11 mouse cellular contexts compared by ENCODE assay signal in the genomic region with DNA sequence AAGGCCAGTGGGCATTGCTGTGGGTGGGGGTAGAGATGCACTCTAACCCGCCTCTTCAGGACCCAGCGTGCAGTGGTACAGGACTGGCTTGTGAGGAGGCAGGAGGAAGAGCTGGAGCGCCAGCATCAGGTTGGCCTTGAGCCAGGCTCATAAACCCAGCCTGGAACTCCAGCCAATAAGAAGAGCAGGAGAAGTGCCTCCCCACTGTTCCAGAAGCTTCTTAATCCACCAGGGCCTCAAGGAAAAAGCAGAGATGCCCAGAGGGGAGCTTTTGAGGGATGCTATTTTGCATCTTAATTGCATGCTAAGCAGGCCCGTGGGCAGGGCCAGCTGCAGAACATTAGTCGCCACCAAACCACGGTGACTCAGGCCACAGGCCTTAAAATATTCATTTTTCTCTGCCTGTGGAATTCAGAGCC.
DNase-seq lines count a peak whose midpoint lies in the region; ATAC-seq and TF ChIP-seq lines count a peak whose summit lies in the region.
"Had no signal": no experiment of that assay in that cellular context is flagged by ENCODE, and none has a peak within 500 bp of the region (broad histone marks: within the 10 kb centered on the region; RNA-seq: fewer than 3 reads in every experiment).

No protein-coding gene starts in this region.

- no peak for TF ChIP-seq CTCF in midbrain, postnatal 0 days (IDR thresholded peaks at IDR 0.05)

- H3K36me3 ChIP-seq in hindbrain, embryonic 16.5 days (ENCODE audit: control insufficient read depth, insufficient read depth, low read length), result no peaks in the 10 kb centered on the region
- H3K36me3 ChIP-seq in midbrain, postnatal 0 days (ENCODE audit: insufficient read depth, low read length), result no peaks in the 10 kb centered on the region
- H3K36me3 ChIP-seq: lung, embryonic 15.5 days; stomach, embryonic 15.5 days had no signal

- 16% methylated on average over 6 of the region's 6 CpGs for WGBS in hindbrain, embryonic 16.5 days
- WGBS in midbrain, postnatal 0 days, result 25% methylated on average over 6 of the region's 6 CpGs

- H3K4me1 ChIP-seq in hindbrain, embryonic 16.5 days (ENCODE audit: control insufficient read depth, insufficient read depth, low read depth, low read length), result peaks cover 13% of the 10 kb centered on the region
- no peaks in the 10 kb centered on the region for H3K4me1 ChIP-seq in midbrain, postnatal 0 days (ENCODE audit: insufficient read depth, low read length)
- H3K4me1 ChIP-seq: lung, embryonic 15.5 days; stomach, embryonic 15.5 days had no signal

- H3K4me3 ChIP-seq in hindbrain, embryonic 16.5 days (ENCODE audit: low read length), result no peak overlapping the region
- H3K4me3 ChIP-seq in midbrain, postnatal 0 days (ENCODE audit: low read depth, low read length), result no peak overlapping the region
- H3K4me3 ChIP-seq: gastrocnemius, adult 2 months; layer of hippocampus, adult 2 months; lung, embryonic 15.5 days; stomach, embryonic 15.5 days had no signal

- H3K27me3 ChIP-seq in hindbrain, embryonic 16.5 days (replicated peaks; ENCODE audit: control insufficient read depth, insufficient read depth, low read length), result no peaks in the 10 kb centered on the region
- no peaks in the 10 kb centered on the region for H3K27me3 ChIP-seq in midbrain, postnatal 0 days (ENCODE audit: insufficient read depth, low read length)
- H3K27me3 ChIP-seq: lung, embryonic 15.5 days; stomach, embryonic 15.5 days had no signal

- ATAC-seq in hindbrain, embryonic 16.5 days, result peak; percentile 68
- peak; percentile 66 for ATAC-seq in midbrain, postnatal 0 days (ENCODE audit: low FRiP score)
- no peak for ATAC-seq in granulocyte monocyte progenitor cell, adult 5-6 weeks (replicated peaks; ENCODE audit: poor library complexity, severe bottlenecking)

- peak overlapping the region; percentile 34; the same call in 1 of the 2 replicates for H3K27ac ChIP-seq in hindbrain, embryonic 16.5 days (ENCODE audit: low read depth, low read length)
- 0 out of 2 replicates have a peak overlapping the region, but pooled peaks have one; percentile 13 for H3K27ac ChIP-seq in midbrain, postnatal 0 days (ENCODE audit: low read depth, low read length)
- H3K27ac ChIP-seq: gastrocnemius, adult 2 months; layer of hippocampus, adult 2 months; lung, embryonic 15.5 days; stomach, embryonic 15.5 days had no signal

- H3K9ac ChIP-seq in hindbrain, embryonic 16.5 days (ENCODE audit: low read depth, low read length), result no peak overlapping the region
- no peak overlapping the region for H3K9ac ChIP-seq in midbrain, postnatal 0 days (replicated peaks; ENCODE audit: low read length, poor library complexity, severe bottlenecking)
- H3K9ac ChIP-seq: lung, embryonic 15.5 days; stomach, embryonic 15.5 days had no signal

- H3K4me2 ChIP-seq in hindbrain, embryonic 16.5 days (ENCODE audit: low read length), result no peak overlapping the region
- no peak overlapping the region for H3K4me2 ChIP-seq in midbrain, postnatal 0 days (ENCODE audit: low read depth, low read length, poor library complexity, severe bottlenecking)
- H3K4me2 ChIP-seq: lung, embryonic 15.5 days; stomach, embryonic 15.5 days had no signal

- peak; percentile 48 for DNase-seq in 3T3-L1 (ENCODE audit: low read depth, low spot score)
- peak; percentile 67 for DNase-seq in Muller cell, postnatal 12 days (ENCODE audit: inconsistent ontology term)
- DNase-seq in midbrain, postnatal 0 days (ENCODE audit: low spot score), result peak; percentile 81
- DNase-seq in spleen, adult 18-20 months, result no peak
- DNase-seq in lung, postnatal 14 days, result no peak
- DNase-seq: gastrocnemius, adult 2 months had no signal

- peaks cover 6% of the 10 kb centered on the region; the same call in 1 of the 2 replicates for H3K9me3 ChIP-seq in hindbrain, embryonic 16.5 days (ENCODE audit: control insufficient read depth, low read length)
- H3K9me3 ChIP-seq in midbrain, postnatal 0 days (ENCODE audit: low read length), result no peaks in the 10 kb centered on the region
- H3K9me3 ChIP-seq: lung, embryonic 15.5 days; stomach, embryonic 15.5 days had no signal

Comparison
In these comparisons a context has a peak if more than half of its experiments do, and no peak if none do; other contexts are left out.
1. DNase-seq: peak in 3T3-L1 (single experiment), Muller cell, postnatal 12 days (single experiment) and midbrain, postnatal 0 days (single experiment); none in spleen, adult 18-20 months (0 of 2) and lung, postnatal 14 days (single experiment).